Mouse (Mus musculus) midbrain, embryonic 10.5 days (tissue): ENCODE measurements around the gene Txnip. TPM values are rescaled to one million over a fixed set of nuclear protein-coding genes. Genes with fewer than 3 reads are reported as not detected.
"Not testable (repeated sequence)": the region's sequence is repeated elsewhere in the genome, so short reads cannot be mapped to it uniquely, and the experiment has no call there.

Source experiments
- DNase-seq: peaks from one replicate; pipeline ENCODE4 v3.0.0-alpha.2; 2017; ENCODE audit warnings: low spot score
- H3K27ac ChIP-seq: fragments of 300-500 bp; sonication (generic); replicated peaks from 2 replicates; pipeline ENCODE4 v1.5.1; 2016; ENCODE audit warnings: mild to moderate bottlenecking
- H3K27me3 ChIP-seq: fragments of 300-500 bp; sonication (generic); 2 replicates; pipeline ENCODE4 v1.6.1; 2016; ENCODE audit warnings: low read depth, mild to moderate bottlenecking; ENCODE audit not compliant: poor library complexity, severe bottlenecking
- H3K36me3 ChIP-seq: fragments of 300-500 bp; sonication (generic); 2 replicates; pipeline ENCODE4 v1.6.1; 2016; ENCODE audit warnings: mild to moderate bottlenecking, moderate library complexity
- H3K4me1 ChIP-seq: fragments of 300-500 bp; sonication (generic); 2 replicates; pipeline ENCODE4 v1.6.1; 2016
- H3K4me3 ChIP-seq: fragments of 300-500 bp; sonication (generic); 2 replicates; pipeline ENCODE4 v1.5.1; 2016; ENCODE audit warnings: mild to moderate bottlenecking, moderate library complexity
- H3K9me3 ChIP-seq: fragments of 300-500 bp; sonication (generic); replicated peaks from 2 replicates; pipeline ENCODE4 v1.6.1; 2016; ENCODE audit warnings: mild to moderate bottlenecking
- WGBS: fragments of 180-500 bp; shearing (Covaris S2); methylation state at CpG from one replicate; pipeline ENCODE4 v1.1.7; 2016; 5-methylcytosine and 5-hydroxymethylcytosine counted together
- polyA plus RNA-seq: library from polyadenylated mRNA; unstranded; fragments of >200 nt; fragmentation: Nextera tagmentation; extraction: Ambion mirVana; gene quantifications from 2 replicates; pipeline ENCODE4 v1.2.1, GENCODE M21; 2016

The Txnip gene
- 31.5 and 41.7 TPM in 2 replicates for polyA plus RNA-seq

GRCm38 (mm10) chr3:96557694-96558093 lies at the start of gene Txnip:
TSS of gene Txnip (plus strand) at chr3:96557957.
- no peaks in the 10 kb centered on the region for H3K9me3 ChIP-seq
- H3K27me3 ChIP-seq = no peaks in the 10 kb centered on the region
- peaks cover 56% of the 10 kb centered on the region for H3K4me1 ChIP-seq
- peak within 1 kb of the TSS; percentile 90 for H3K27ac ChIP-seq
- peak; percentile 100 for DNase-seq
- WGBS = 0% methylated on average over 26 of the region's 26 CpGs
- peak within 1 kb of the TSS; percentile 81 for H3K4me3 ChIP-seq
- peaks cover 23% of the 10 kb centered on the region for H3K36me3 ChIP-seq

DNA sequence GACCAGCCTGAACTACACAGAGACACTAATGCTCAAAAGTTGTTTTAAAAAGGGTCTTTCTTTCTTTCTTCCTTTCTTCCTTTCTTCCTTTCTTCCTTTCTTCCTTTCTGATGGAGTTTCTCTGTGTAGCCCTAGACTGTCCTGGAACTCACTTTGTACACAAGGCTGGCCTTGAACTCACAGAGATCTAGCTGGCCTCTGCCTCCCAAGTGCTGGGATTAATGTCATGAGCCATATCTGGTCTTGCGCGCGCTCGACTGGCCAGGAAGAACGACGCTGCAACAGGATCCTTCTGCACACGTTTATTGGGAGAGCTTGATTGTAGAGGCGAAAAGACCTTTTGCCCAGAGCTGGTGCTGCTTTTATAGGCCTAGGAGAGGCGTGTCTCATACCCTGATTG lies 49.8 kb upstream of the Txnip start:
- H3K36me3 ChIP-seq, H3K27me3 ChIP-seq, H3K9me3 ChIP-seq, H3K4me1 ChIP-seq, DNase-seq, H3K27ac ChIP-seq, H3K4me3 ChIP-seq: not testable (repeated sequence)
- 94% methylated on average over 8 of the region's 9 CpGs for WGBS

DNA sequence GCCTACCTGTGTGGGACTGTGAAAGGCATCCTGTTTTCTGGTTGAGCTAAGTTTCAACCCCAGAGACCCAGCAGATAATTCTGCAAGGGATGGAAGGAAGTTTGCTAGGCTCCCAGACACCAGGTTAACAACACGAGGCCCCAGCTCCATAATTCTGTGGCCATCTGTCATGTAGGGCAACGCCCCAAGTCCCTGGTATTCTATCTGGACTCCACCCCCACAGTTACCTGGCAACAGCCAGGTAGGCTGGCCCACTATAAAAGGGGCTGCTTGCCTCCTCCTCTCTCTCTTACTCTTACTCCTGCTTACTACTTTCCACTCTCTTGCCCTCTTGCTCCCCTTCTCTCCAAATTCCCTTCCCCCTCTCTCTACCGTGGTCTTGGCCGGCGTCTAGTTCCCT lies 37.6 kb upstream of the Txnip start:
- WGBS = 62% methylated on average over 5 of the region's 5 CpGs
- H3K4me1 ChIP-seq = no peaks in the 10 kb centered on the region
- H3K27ac ChIP-seq = no peak overlapping the region
- no peak for DNase-seq
- no peaks in the 10 kb centered on the region for H3K36me3 ChIP-seq
- H3K27me3 ChIP-seq = peaks cover 14% of the 10 kb centered on the region
- H3K4me3 ChIP-seq = no peak overlapping the region
- H3K9me3 ChIP-seq = no peaks in the 10 kb centered on the region

GRCm38 (mm10) chr3:96522149-96522548 lies 35.6 kb upstream of the Txnip start:
- 66% methylated on average over 4 of the region's 4 CpGs for WGBS

DNA sequence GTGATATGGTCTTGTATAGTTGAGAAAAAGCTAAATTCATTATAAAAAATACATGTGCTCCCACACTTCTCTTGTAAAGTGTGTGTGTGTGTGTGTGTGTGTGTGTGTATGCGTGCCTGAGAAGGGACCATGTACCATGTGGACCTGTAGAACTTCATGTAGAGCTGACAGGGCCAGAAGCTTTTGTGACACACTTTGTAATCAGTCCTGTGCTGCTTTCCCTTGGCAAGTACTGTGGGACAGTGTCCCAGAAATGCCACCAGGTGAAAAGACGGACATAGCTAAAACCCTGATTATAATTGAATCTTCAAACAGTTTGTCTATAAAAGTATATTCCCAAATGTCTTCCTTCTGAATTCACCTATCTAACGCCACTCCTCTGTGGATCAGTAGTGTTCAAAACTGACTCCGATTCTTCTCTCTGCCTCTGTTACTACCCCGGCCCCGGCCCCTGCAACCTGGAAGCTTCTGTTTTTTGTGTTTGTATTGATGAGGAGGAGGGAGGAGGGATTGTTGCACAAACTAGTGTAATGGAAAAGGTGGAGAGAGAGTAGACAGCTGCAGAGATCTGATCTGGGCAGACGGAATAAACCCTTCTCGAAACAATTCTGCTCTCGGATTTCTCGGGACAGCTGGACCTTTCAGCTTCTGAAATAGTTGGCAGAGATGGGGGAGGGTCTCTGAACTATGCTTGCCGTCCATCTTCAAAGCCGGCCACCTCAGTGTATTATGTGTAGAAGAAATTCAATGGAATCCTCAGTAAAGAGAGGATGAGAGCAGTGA lies 33.5 kb upstream of the Txnip start:
- no peaks in the 10 kb centered on the region for H3K9me3 ChIP-seq
- WGBS = 76% methylated on average over 12 of the region's 12 CpGs

More at GRCm38 (mm10) chr3:96522149-96522548, 35.6 kb upstream of the Txnip start:
- H3K4me1 ChIP-seq = peaks cover 10% of the 10 kb centered on the region
- H3K27ac ChIP-seq = no peak overlapping the region
- peaks cover 34% of the 10 kb centered on the region for H3K27me3 ChIP-seq
- no peaks in the 10 kb centered on the region for H3K9me3 ChIP-seq
- H3K36me3 ChIP-seq = no peaks in the 10 kb centered on the region
- DNase-seq = no peak
- no peak overlapping the region for H3K4me3 ChIP-seq

DNA sequence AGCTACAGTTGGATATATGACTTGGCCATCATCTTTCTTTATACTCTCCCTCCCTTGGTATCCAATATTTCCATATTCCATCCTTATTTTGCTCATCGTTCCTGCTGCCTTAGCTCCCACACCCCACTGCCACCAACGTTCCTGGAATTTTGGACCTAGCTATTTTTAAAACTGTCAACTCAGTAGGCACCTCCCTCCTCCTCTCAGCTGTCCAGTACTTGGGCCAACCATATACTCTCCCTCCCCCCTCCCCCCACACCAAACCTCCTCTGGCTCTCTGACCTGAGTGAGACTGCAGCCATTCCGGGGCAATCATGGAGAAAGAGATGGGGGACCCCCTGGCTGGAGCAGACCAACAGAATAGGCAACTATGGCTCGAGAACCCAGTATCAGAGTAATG lies 32.8 kb upstream of the Txnip start, which contains the start of gene Hfe2:
Hfe2 (plus strand) TSS at position 259 of the 400 bp plus-strand sequence.
- peaks cover 25% of the 10 kb centered on the region for H3K4me1 ChIP-seq
- no peaks in the 10 kb centered on the region for H3K9me3 ChIP-seq
- H3K36me3 ChIP-seq = no peaks in the 10 kb centered on the region
- no peak within 1 kb of the TSS for H3K4me3 ChIP-seq
- no peak for DNase-seq
- peaks cover 62% of the 10 kb centered on the region for H3K27me3 ChIP-seq
- H3K27ac ChIP-seq = no peak within 1 kb of the TSS
- WGBS = 86% methylated on average over 4 of the region's 4 CpGs

More for the DNA sequence above, 33.5 kb upstream of the Txnip start:
- no peak for DNase-seq
- Histone ChIP-seq H3K27me3 (peaks cover 55% of the 10 kb centered on the region), H3K4me1 (peaks cover 25% of the 10 kb centered on the region), H3K4me3 (no peak overlapping the region), H3K36me3 (no peaks in the 10 kb centered on the region), H3K27ac (no peak overlapping the region)

- Histone ChIP-seq H3K9me3 (no peaks in the 10 kb centered on the region), H3K27ac (no peak overlapping the region), H3K36me3 (no peaks in the 10 kb centered on the region), H3K4me3 (peak overlapping the region; percentile 59; the same call in 1 of the 2 replicates), H3K4me1 (peaks cover 25% of the 10 kb centered on the region), H3K27me3 (peaks cover 63% of the 10 kb centered on the region)
- DNase-seq = no peak
- WGBS = 71% methylated on average over 11 of the region's 11 CpGs
Observed at GRCm38 (mm10) chr3:96526013-96526762, 31.6 kb upstream of the Txnip start.

- Histone ChIP-seq H3K27me3 (peaks cover 63% of the 10 kb centered on the region), H3K27ac (peak overlapping the region; percentile 65), H3K4me3 (peak overlapping the region; percentile 59), H3K4me1 (peaks cover 25% of the 10 kb centered on the region), H3K36me3 (no peaks in the 10 kb centered on the region), H3K9me3 (no peaks in the 10 kb centered on the region)
- WGBS = 4% methylated on average over 44 of the region's 44 CpGs
- peak; percentile 63 for DNase-seq
Observed at GRCm38 (mm10) chr3:96526864-96527542, 30.8 kb upstream of the Txnip start.

- no peaks in the 10 kb centered on the region for H3K36me3 ChIP-seq
- 39% methylated on average over 9 of the region's 9 CpGs for WGBS
- H3K27ac ChIP-seq = 0 out of 2 replicates have a peak overlapping the region, but pooled peaks have one; percentile 55
- DNase-seq = peak; percentile 23
- no peaks in the 10 kb centered on the region for H3K9me3 ChIP-seq
- H3K27me3 ChIP-seq = peaks cover 63% of the 10 kb centered on the region
- H3K4me1 ChIP-seq = peaks cover 25% of the 10 kb centered on the region
- peak overlapping the region; percentile 59; the same call in 1 of the 2 replicates for H3K4me3 ChIP-seq
Observed at GRCm38 (mm10) chr3:96528506-96528905, 29.3 kb upstream of the Txnip start.

DNA sequence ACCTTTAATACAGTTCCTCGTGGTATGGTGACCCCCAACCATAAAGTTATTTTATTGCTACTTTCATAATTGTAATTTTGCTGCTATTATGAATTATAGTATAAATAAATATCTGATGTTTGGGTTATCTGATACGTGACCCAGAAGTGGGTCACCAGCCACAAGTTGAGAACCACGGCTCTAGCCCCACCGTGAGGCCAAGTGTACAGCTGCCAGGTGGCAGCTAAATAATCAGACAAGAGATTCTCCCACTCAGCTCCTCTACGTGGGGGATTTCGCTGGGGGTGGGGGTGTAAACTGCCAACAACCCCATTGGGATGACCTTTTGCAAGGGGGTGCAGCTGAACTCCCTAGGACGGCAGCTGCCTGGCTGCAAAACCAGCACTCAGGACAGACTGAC lies 25.7 kb upstream of the Txnip start:
- Histone ChIP-seq H3K36me3 (no peaks in the 10 kb centered on the region), H3K4me1 (peaks cover 16% of the 10 kb centered on the region), H3K27ac (no peak overlapping the region), H3K27me3 (peaks cover 34% of the 10 kb centered on the region), H3K9me3 (no peaks in the 10 kb centered on the region), H3K4me3 (no peak overlapping the region)
- no peak for DNase-seq
- 63% methylated on average over 7 of the region's 7 CpGs for WGBS

GRCm38 (mm10) chr3:96534300-96534699 lies 23.5 kb upstream of the Txnip start:
- DNase-seq = no peak
- 59% methylated on average over 2 of the region's 2 CpGs for WGBS

DNA sequence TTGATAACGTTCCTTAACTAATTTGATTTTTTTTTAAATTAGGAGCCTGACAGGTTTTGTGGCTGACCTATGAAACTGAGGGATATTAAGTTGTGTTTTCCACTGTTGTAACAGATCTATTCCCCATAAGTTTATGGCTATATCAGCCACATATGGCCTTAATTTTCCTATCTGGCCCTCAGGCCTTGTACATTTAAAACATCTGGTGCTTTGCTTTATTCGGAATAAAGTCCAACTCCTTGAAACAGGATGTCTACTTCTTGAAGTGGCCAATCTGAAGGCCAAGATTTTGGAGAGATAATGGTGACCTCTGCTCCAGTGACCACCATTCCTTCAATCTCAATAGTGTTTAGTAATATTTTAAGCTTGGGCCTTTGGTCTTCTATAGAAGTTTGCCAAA lies 18.4 kb upstream of the Txnip start:
- peaks cover 12% of the 10 kb centered on the region for H3K4me1 ChIP-seq
- no peak for DNase-seq
- H3K27me3 ChIP-seq = peaks cover 23% of the 10 kb centered on the region; the same call in 1 of the 2 replicates
- H3K9me3 ChIP-seq = no peaks in the 10 kb centered on the region
- no peak overlapping the region for H3K27ac ChIP-seq
- no peaks in the 10 kb centered on the region for H3K36me3 ChIP-seq
- no peak overlapping the region for H3K4me3 ChIP-seq
- WGBS = 83% methylated on average over 2 of the region's 2 CpGs

More at GRCm38 (mm10) chr3:96534300-96534699, 23.5 kb upstream of the Txnip start:
- Histone ChIP-seq H3K27me3 (peaks cover 11% of the 10 kb centered on the region), H3K9me3 (no peaks in the 10 kb centered on the region), H3K4me3 (no peak overlapping the region), H3K36me3 (no peaks in the 10 kb centered on the region), H3K27ac (no peak overlapping the region), H3K4me1 (no peaks in the 10 kb centered on the region)
